18 mouse cellular contexts compared by ENCODE assay signal in genomic region chr9:77587616-77588015, GRCm38 (mm10). TPM values are rescaled to one million over a fixed set of nuclear protein-coding genes. Genes with fewer than 3 reads are reported as not detected.
"Had no signal": no experiment of that assay in that cellular context is flagged by ENCODE, and none has a peak within 500 bp of the region (broad histone marks: within the 10 kb centered on the region; RNA-seq: fewer than 3 reads in every experiment).

No protein-coding gene starts in this region.

- H3K4me3 ChIP-seq: kidney, embryonic 15.5 days; left cerebral cortex, adult 2 months; limb, embryonic 15.5 days; liver, embryonic 12.5 days; midbrain, embryonic 12.5 days; neural tube, embryonic 13.5 days had no signal

- H3K36me3 ChIP-seq: kidney, embryonic 15.5 days; limb, embryonic 15.5 days; liver, embryonic 12.5 days; midbrain, embryonic 12.5 days; neural tube, embryonic 13.5 days had no signal

- H3K27me3 ChIP-seq: kidney, embryonic 15.5 days; limb, embryonic 15.5 days; liver, embryonic 12.5 days; midbrain, embryonic 12.5 days; neural tube, embryonic 13.5 days had no signal

- H3K4me1 ChIP-seq: kidney, embryonic 15.5 days; limb, embryonic 15.5 days; liver, embryonic 12.5 days; neural tube, embryonic 13.5 days had no signal

- DNase-seq: kidney, adult 2 months; kidney, postnatal 14 days; lung, embryonic 14.5 days; lung, postnatal 10 days; lung, postnatal 4 days; right cerebral cortex, postnatal 4 days; spleen, adult 18-20 months; thymus, adult 18-20 months; thymus, postnatal 14 days had no signal

- H3K9ac ChIP-seq: kidney, embryonic 15.5 days; limb, embryonic 15.5 days; liver, embryonic 12.5 days; lung, embryonic 14.5 days; midbrain, embryonic 12.5 days; neural tube, embryonic 13.5 days had no signal

- ATAC-seq: liver, embryonic 12.5 days; midbrain, embryonic 16.5 days had no signal

- H3K9me3 ChIP-seq: kidney, embryonic 15.5 days; limb, embryonic 15.5 days; liver, embryonic 12.5 days; midbrain, embryonic 12.5 days; neural tube, embryonic 13.5 days had no signal

- H3K27ac ChIP-seq: kidney, embryonic 15.5 days; left cerebral cortex, adult 2 months; limb, embryonic 15.5 days; liver, embryonic 12.5 days; midbrain, embryonic 12.5 days; neural tube, embryonic 13.5 days had no signal

- H3K4me2 ChIP-seq: kidney, embryonic 15.5 days; limb, embryonic 15.5 days; liver, embryonic 12.5 days; lung, embryonic 14.5 days; midbrain, embryonic 12.5 days; neural tube, embryonic 13.5 days had no signal

RNA-seq across cellular contexts. Expression of gene Klhl31, which starts 48.7 kb away (rescaled TPM):
- total RNA-seq: megakaryocyte, adult 5-6 weeks had no signal
- polyA plus RNA-seq: large intestine, adult 2 months had no signal
